Mouse (Mus musculus): ENCODE results near the gene Prps1.
A peak's percentile ranks its signal among the peaks of the same experiment; 100 is the strongest.

DNA sequence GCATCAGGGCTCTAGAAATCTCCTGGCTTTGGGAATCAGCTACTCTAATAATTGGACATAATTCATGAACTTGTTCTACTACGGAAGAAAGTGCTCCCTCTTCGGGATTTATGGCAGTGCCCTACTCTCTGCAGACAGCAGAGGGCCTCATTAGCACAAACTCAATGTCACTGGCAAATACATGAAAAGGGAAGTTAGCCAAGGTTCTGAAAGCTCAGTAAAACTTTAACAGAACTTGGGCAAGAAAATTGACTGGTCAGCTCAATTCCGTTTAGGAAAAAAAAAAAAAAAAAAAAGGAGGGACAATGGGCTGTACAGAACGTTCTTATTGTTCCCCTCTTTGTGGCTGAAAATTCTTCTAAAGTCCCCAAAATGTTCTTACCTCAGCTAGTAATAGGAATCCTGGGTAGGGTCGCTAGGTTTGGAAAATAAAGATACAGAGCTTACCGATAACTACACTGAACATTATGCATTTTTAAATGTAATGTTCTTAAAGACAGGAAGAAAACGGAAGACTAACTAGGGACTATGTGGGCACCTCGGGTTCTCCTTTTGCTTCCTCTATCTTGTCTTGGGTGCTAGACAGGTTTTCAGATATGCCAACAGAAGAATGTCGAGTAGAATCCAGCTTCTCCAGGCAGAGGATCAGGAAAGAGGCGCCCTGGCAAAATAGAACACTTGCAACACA, 35.6 kb downstream of the Prps1 start:
- TF ChIP-seq EP300 (IDR thresholded peaks at IDR 0.05; ENCODE audit: low read depth): no peak
- TF ChIP-seq CTCF (IDR thresholded peaks at IDR 0.05; ENCODE audit: low read depth): peak; percentile 75
